21 mouse cellular contexts compared by ENCODE assay signal in the genomic region with DNA sequence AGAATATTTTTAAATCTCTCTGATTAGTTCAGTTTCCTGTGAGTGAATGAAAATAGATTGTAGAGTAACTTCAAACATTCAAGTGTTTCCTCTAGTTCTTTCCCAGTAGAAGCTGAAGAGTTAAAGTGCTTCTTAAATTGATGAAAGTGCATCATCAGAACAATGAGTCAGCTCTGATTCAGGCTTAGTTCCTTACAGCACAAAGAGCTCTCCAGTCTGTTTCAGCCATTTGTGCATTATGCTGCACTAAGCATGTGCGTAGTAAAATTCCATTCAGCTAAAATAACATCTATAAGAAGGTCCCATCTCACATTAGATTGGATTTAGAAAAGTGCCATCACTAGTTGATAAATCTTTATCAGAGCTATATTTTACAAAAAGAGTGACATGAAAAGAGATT.
DNase-seq lines count a peak whose midpoint lies in the region; ATAC-seq lines count a peak whose summit lies in the region.
"Had no signal": no experiment of that assay in that cellular context is flagged by ENCODE, and none has a peak within 500 bp of the region (broad histone marks: within the 10 kb centered on the region; RNA-seq: fewer than 3 reads in every experiment).

No protein-coding gene starts in this region.

- DNase-seq in frontal cortex, postnatal 25 days (ENCODE audit: low spot score in 2 of 2): no peak
- peak; percentile 1 for DNase-seq in right cerebral cortex, adult 18-20 months
- DNase-seq in right cerebral cortex, postnatal 14 days: no peak
- DNase-seq in brain, adult 2 months (ENCODE audit: low read depth, low spot score): peak; percentile 78
- DNase-seq in adrenal gland, adult (ENCODE audit: inconsistent age in 2 of 2, low spot score in 1 of 2): no peak
- DNase-seq: adrenal gland, adult 2 months; adrenal gland, postnatal 14 days; cerebellum, adult 11-12 months; cerebellum, adult 8-10 months; cerebellum, postnatal 10 days; cerebellum, postnatal 36 days; embryo, embryonic 11 days; gastrocnemius, postnatal 25 days; heart, adult 18-20 months; heart, postnatal 10 days; heart, postnatal 36 days had no signal

- peak; percentile 81 for ATAC-seq in frontal cortex, adult (ENCODE audit: low TSS enrichment)
- ATAC-seq: CD4-positive, CD25-positive, alpha-beta regulatory T cell, adult 4 months; forebrain, embryonic 15.5 days; intestine, postnatal 0 days; Patski had no signal

Comparison
In these comparisons a context has a peak if more than half of its experiments do, and no peak if none do; other contexts are left out.
1. DNase-seq: peak in right cerebral cortex, adult 18-20 months (single experiment) and brain, adult 2 months (single experiment); none in frontal cortex, postnatal 25 days (0 of 2), right cerebral cortex, postnatal 14 days (single experiment) and adrenal gland, adult (0 of 2).